Mouse (Mus musculus): ENCODE results near the gene Lrp2bp. TPM values are rescaled to one million over a fixed set of nuclear protein-coding genes. Genes with fewer than 3 reads are reported as not detected.

Gene Lrp2bp
- not detected for total RNA-seq (2021)
- long read RNA-seq, experiment 1: 0 reads
- long read RNA-seq, experiment 2, partial matches to known transcripts: 0 of 1 reads
- long read RNA-seq, experiment 2, other reads (novel, unspliced or antisense): 1 of 1 reads

- peak in 1 of 2 experiments; percentile 26 for DNase-seq (ENCODE audit: low spot score in 2 of 2)
Observed at GRCm38 (mm10) chr8:45999138-45999783, at the start of gene Lrp2bp. Gene Lrp2bp (plus strand): TSS chr8:45999303.

- no peak for DNase-seq (ENCODE audit: low spot score in 2 of 2)
Observed at GRCm38 (mm10) chr8:45950622-45951021, 48.5 kb upstream of the Lrp2bp start.

GRCm38 (mm10) chr8:45970894-45971293, 28.2 kb upstream of the Lrp2bp start:
- DNase-seq (ENCODE audit: low spot score in 2 of 2): no peak

DNA sequence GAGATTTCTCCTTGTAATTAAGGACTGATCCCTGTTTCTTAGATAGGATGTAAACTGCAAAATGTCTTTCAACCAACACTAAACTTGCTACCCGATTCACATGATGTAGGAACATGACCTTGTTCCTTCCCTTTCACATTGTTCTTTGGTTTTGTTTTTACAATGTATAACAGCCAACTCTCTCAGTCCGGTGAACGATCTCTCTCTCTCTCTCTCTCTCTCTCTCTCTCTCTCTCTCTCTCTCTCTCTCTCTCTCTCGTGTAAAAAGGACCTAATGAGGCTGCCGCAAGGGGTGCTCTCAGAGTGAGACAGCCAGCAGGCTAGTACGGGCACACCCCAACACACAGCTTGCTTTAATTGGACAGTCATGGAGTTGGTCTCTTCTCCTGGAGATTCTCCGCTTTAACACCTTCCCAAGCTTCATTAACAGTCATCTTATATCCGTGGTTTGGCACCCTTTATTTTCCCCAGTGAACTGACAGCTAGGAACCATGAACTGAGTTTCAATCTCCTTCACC, 25.1 kb upstream of the Lrp2bp start:
- DNase-seq (ENCODE audit: low spot score in 2 of 2): no peak

DNA sequence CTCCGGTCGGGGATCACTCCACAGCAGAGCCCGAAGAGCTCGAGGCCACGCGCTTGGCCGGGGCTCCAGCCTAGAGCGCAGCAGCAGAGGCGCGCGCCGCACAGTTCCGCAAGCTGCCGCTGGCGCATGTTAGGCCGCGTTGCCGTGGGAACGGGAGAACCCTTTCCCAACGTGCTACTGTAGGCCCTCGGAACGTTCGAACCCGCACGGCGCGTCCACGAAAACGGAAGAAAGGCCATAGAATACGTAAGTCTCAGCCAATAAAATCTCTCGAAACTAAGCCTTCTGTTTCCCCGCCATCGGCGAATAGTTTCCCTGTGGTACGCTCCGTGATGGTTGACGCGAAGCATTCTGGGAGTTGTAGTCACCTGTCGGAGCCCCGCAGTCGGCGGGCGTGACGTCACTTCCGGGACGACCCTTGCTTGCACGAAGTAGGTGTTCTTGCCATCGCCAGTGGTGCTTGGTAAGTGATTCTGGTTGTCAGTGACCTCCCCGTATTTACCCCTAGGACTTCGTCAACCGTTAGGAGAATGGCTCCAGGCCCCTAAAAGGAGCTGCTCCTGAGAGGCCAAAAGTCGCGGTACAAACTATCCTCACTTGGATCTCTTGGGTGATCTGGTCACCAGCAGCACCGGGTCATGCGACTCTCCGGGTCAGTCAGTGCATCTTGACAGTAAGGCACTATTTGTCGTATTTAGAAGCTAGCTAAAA, 23.8 kb upstream of the Lrp2bp start, which contains the start of the genes 1700029J07Rik and Ufsp2:
Gene 1700029J07Rik, minus strand, starts transcription at position 127 of the 711 bp plus-strand sequence.
Gene Ufsp2, plus strand, starts transcription at position 403 of the 711 bp plus-strand sequence.
- DNase-seq (ENCODE audit: low spot score in 2 of 2): peak; percentile 95 to 97

DNA sequence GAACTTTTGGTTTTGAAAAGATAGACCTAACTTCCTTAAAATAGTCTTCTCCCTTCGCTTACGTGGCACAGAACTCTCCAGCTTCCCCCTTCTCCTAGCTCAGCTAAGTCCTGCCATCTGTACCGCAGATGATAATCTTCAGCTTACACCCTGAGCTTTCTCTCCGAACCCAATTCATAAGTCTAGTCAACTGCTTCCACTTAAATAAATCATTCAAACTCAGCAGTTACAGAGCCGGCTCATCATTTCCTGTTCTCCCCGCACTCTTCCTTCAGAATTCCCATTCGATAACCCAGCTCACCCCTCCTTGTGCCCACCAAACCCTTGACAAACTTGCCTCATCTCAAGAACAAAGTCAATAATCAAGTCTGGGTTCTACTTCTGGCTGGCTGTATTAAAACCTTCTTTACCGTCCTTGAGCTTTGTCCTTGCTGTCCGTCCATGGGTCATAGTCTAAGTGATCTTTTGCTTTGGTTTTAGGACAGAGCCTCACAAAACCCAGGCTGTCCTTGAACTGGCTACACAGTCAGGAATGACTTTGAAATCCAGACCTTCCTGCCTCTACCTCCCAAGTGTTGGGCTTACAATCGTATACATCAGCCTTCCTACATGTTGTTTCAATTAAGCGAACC, 23.1 kb upstream of the Lrp2bp start:
- peak in 1 of 2 experiments; percentile 12 for DNase-seq (ENCODE audit: low spot score in 2 of 2)

- no peak for DNase-seq (ENCODE audit: low spot score in 2 of 2)
Observed at GRCm38 (mm10) chr8:45986665-45987064, 12.4 kb upstream of the Lrp2bp start.

DNA sequence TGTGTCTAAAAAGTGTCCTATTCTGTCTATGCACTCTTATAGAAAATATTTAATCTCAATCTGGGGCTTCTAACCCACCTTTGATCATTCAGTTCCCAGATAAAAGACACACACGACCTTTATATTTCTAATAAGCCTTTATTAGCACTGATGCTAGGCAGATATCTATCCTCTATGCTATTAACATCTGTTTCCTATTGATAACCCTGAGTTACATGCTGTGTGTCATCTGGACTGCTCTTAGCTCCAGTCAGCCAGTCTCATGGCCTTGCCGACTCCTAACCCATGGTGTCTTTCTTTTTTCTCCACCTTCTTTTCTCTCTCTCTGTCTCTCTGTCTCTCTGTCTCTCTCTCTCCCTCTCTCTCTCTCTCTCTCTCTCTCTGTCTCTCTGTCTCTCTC, 10.9 kb upstream of the Lrp2bp start:
- no peak for DNase-seq (ENCODE audit: low spot score in 2 of 2)

GRCm38 (mm10) chr8:45990631-45991310, 8.3 kb upstream of the Lrp2bp start:
- no peak for DNase-seq (ENCODE audit: low spot score in 2 of 2)

GRCm38 (mm10) chr8:45994111-45994510, 5.0 kb upstream of the Lrp2bp start:
- DNase-seq (ENCODE audit: low spot score in 2 of 2): no peak

DNA sequence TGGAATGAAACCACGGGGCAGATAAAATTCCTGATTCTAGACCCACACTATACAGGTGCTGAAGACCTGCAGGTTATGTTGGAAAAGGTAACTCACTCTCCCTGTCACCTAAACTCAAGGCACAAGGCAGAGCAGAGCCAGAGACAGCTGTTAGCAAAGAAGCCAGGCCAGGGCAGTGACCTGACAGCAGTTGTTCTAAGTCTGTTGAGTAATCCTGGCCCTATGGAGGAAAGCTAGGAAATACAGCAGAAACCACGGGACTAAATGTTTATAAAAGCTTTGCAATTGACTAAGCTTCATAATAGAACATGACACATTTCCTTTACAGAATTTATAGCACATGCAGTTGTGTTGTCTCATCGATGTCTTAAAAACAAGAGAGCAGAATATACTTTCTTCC, 3.5 kb upstream of the Lrp2bp start:
- DNase-seq (ENCODE audit: low spot score in 2 of 2): no peak

DNA sequence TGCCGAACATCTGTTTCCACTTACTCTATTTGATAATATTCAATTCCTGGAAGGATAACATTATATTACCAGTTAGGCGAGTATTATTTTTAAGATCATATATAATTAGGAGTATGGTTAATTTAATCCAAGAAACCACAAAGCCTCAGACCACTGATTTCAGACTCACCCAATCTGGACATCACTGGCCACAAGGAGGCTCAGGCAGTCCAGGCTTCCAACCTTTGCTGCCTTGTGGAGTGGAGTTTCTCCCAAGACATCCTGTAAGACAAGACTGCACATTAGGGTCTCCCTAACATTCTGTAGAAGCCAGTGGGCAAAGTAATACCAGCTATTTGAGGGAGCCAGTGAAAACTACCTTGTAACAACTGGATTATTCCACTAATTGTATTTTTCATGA, 875 bp upstream of the Lrp2bp start:
- no peak for DNase-seq (ENCODE audit: low spot score in 2 of 2)

DNA sequence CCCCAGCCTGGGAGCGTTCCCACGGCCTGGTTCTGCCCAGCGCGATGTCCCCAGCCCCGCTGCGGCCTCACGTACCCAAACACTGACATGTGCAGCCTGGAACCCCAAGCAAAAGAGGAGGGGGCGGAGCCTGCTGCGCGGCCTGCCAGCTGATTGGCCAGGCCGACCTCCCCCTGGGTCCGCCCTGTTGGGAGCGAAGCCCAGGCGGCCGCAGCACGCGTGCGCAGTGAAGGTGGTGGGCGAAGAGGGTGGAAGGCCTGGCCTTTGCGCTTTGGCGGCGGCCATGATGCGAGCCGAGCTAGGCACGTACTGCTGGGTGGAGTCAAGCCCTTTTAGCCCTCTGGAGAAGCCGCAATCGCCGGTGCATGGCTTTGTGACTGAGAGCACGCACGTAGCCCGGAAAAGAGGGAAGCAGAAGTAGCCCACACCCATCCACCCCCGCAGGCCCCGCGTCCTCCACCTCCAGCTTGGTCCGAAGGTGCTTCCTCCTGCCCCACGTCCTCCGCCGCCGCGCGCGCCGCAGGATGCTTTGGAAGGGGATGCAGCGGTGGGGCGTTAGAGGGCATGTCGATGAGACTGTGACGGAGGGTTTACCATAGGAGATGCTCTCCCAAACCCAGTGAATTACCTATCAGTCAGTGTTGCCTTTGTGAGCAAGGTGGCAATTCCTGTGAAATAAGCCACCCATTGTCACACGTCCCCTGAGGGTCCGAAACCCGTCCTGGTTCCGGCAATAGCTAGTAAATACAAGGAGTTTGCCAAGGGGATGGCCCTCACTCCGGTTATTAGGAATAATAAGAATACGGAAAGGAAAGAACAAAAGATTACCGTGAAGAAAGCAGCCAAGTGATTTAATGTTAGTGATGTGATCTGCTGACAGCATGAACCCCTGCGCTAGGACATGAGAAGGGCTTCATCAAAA, 942 bp downstream of the Lrp2bp start:
- DNase-seq (ENCODE audit: low spot score in 2 of 2): peak; percentile 99

DNA sequence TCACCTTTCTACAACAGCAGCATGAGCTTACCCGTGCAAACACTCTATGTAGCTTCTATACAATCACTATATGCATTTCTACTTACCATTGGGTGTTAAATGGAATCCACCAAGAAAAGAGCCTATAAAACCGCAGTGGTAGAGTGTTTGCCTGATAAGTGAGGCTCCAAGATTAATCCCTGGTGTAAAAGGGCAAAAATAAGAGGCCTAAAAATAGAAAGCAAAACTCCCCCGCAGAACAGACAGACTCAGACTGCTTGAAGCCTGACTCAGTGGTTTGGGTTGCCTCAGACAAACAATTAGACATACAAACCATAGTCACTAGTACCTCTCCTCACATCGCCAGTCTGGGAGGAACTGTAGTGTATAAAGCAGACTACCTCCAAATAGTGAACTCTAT, 6.5 kb downstream of the Lrp2bp start, which contains the start of gene Ankrd37:
Gene Ankrd37, minus strand, starts transcription at position 112 of the 400 bp plus-strand sequence.
- DNase-seq (ENCODE audit: low spot score in 2 of 2): no peak

- no peak for DNase-seq (ENCODE audit: low spot score in 2 of 2)
Observed at GRCm38 (mm10) chr8:46007050-46007672, 8.1 kb downstream of the Lrp2bp start.

GRCm38 (mm10) chr8:46010306-46010705, 11.2 kb downstream of the Lrp2bp start:
- no peak for DNase-seq (ENCODE audit: low spot score in 2 of 2)

- no peak for DNase-seq (ENCODE audit: low spot score in 2 of 2)
Observed at GRCm38 (mm10) chr8:46010746-46011680, 11.9 kb downstream of the Lrp2bp start.

DNA sequence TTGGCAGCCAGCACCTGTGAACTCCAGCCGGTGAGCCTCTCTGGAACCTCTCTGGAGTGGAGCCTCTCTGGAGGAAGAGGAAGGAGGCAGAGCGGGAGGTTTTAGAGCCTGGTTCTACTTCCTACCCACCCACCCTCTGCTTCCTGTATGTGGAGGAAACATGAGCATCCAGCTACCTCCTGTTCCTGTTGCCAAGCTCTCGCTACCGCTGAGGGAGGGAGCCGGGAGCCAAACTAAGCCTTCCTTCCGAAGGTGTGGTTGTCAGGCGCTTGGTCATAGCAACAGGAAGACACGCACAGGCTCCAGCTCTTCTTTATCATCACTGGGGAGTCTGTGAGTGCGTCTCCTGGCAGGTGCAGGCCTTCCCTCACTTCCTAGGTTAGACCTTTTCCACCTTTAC, 23.1 kb downstream of the Lrp2bp start:
- DNase-seq (ENCODE audit: low spot score in 2 of 2): no peak
